Mouse (Mus musculus): ENCODE measurements at regions not wholly inside any gene's neighbourhood (a gene's known extent, or its start where the extent isn't known, plus 50 kb on each side); places are given as distances from the start of the nearest gene placed in this dataset.

DNA sequence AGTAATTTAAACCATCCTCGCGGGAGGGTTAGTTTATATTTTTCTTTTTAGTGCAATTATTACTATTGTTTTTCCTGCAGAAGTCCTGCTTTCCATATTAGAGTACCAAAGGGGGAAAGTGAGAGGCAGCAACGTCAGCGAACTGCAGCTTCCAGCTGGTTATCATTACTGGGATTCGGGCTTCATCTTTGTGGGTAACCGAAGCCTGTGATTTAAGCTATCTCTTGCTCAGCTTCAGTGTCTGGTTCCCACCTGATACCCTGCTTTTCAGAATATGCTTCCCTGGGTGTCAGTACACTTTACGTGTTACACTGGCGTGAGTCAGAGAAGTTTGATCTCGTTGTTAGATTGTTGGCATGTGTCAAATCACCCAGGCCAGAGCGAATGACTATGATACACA, 539.3 kb downstream of the Bnc2 start:
- 61% methylated on average over 10 of the region's 10 CpGs for WGBS
- Histone ChIP-seq H3K4me3 (no peak overlapping the region), H3K27ac (peak overlapping the region; percentile 58; the same call in 1 of the 2 replicates), H3K9me3 (replicated peaks) (no peaks in the 10 kb centered on the region), H3K36me3 (no peaks in the 10 kb centered on the region), H3K27me3 (ENCODE audit: low read depth, poor library complexity, severe bottlenecking) (0 out of 2 replicates have a peak, but pooled peaks cover 6% of the 10 kb centered on the region), H3K4me1 (peaks cover 61% of the 10 kb centered on the region)
- DNase-seq (ENCODE audit: low spot score): no peak

DNA sequence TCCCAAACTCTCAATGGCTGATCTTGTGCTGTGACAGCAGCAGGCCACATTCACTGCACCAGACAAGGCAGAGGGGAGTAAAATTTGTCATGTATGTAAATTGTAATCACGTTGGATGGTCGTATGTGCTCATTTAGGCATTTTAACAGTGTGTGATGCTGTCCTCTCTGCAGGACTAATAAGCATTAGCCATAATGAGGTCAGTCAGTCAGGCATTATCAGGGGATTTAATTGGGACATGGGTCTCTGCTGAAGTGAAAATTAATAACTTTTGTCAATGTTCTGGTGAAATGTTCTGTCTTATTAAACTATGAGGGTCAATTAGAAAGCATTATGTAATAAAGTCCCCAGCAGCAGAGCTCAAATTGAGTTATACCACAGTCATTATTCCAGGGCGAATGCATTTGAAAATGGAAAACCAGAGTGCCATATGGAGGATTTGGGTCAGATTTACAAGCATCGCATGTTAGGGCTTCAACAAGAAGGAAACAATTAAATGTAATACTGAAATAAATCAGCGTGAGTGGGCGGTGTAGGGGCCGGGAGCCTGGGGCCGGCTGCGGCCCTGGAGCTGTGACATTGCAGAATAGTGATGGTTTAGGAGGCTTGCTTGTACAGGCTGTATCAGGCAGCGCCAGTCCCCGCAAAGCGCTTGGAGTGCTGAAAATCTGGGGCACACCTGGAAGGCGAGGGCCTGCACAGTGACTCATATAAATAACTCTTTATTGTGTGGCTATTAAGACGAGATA, 537.7 kb downstream of the Bnc2 start:
- 24% methylated on average over 14 of the region's 14 CpGs for WGBS
- H3K27ac ChIP-seq: peak overlapping the region; percentile 39; the same call in 1 of the 2 replicates
- DNase-seq (ENCODE audit: low spot score): peak; percentile 74

GRCm38 (mm10) chr4:84149149-84150050, 525.7 kb downstream of the Bnc2 start:
- H3K27ac ChIP-seq: 0 out of 2 replicates have a peak overlapping the region, but pooled peaks have one; percentile 2
- no peak overlapping the region for H3K4me3 ChIP-seq
- peaks cover 2% of the 10 kb centered on the region; the same call in 1 of the 2 replicates for H3K27me3 ChIP-seq (ENCODE audit: low read depth, poor library complexity, severe bottlenecking)
- peaks cover 27% of the 10 kb centered on the region for H3K4me1 ChIP-seq
- no peak for DNase-seq (ENCODE audit: low spot score)
- H3K36me3 ChIP-seq: no peaks in the 10 kb centered on the region
- WGBS: 86% methylated on average over 13 of the region's 13 CpGs
- no peaks in the 10 kb centered on the region for H3K9me3 ChIP-seq (replicated peaks)

More for the DNA sequence above, 537.7 kb downstream of the Bnc2 start:
- Histone ChIP-seq H3K36me3 (no peaks in the 10 kb centered on the region), H3K9me3 (replicated peaks) (no peaks in the 10 kb centered on the region), H3K27me3 (ENCODE audit: low read depth, poor library complexity, severe bottlenecking) (peaks cover 4% of the 10 kb centered on the region; the same call in 1 of the 2 replicates), H3K4me3 (no peak overlapping the region), H3K4me1 (peaks cover 52% of the 10 kb centered on the region)

GRCm38 (mm10) chr4:84150698-84151097, 524.4 kb downstream of the Bnc2 start:
- H3K9me3 ChIP-seq (replicated peaks): no peaks in the 10 kb centered on the region
- H3K36me3 ChIP-seq: no peaks in the 10 kb centered on the region
- WGBS: 47% methylated on average over 3 of the region's 3 CpGs
- peaks cover 27% of the 10 kb centered on the region for H3K4me1 ChIP-seq
- no peak overlapping the region for H3K4me3 ChIP-seq
- no peak for DNase-seq (ENCODE audit: low spot score)
- peaks cover 15% of the 10 kb centered on the region; the same call in 1 of the 2 replicates for H3K27me3 ChIP-seq (ENCODE audit: low read depth, poor library complexity, severe bottlenecking)
- H3K27ac ChIP-seq: peak overlapping the region; percentile 42; the same call in 1 of the 2 replicates

DNA sequence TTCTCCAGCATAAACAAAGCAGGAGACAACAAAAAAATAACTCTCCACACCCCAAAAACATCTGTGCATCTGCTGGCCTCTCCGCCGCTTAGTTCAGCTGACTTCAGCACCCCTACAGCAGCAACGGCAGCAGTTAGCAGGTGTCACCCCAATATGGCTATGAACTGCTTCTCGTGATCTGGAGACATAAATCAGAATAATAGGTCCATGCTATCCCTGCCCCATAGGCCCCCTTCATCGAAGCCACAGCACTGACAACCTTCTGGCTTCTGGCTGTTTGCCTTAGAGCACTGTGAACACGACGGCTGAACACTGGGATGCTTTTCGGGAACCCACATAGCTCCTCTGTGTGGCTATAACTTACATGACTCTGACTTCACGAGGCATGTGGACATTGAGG, 523.8 kb downstream of the Bnc2 start:
- H3K27ac ChIP-seq: 0 out of 2 replicates have a peak overlapping the region, but pooled peaks have one; percentile 69
- peaks cover 31% of the 10 kb centered on the region for H3K4me1 ChIP-seq

DNA sequence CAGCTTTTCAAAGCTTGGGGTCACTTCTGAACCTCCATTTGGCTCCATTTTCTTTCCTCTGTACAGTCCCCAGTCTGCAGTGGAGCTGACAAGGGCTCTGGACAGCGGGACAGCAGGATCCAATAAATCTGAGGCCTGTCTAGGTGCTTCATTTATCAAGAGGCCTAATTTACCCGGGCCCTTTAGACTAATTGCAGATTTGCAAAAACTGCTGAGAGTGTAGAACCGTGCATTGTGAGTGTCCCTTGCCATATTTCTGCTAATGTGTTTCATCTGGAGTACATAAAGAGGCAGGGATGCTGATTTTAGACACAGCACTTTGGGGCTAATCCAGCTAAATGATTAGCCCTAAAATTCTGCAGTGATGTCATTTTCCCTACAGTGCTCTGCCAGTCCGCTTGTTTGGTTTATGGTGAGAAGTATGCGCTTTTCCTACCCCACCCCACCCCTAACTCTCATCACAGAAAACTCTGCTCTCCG, 523.1 kb downstream of the Bnc2 start:
- DNase-seq (ENCODE audit: low spot score): no peak
- Histone ChIP-seq H3K4me1 (peaks cover 32% of the 10 kb centered on the region), H3K36me3 (no peaks in the 10 kb centered on the region), H3K27me3 (ENCODE audit: low read depth, poor library complexity, severe bottlenecking) (peaks cover 15% of the 10 kb centered on the region; the same call in 1 of the 2 replicates), H3K27ac (peak overlapping the region; percentile 69), H3K9me3 (replicated peaks) (no peaks in the 10 kb centered on the region), H3K4me3 (no peak overlapping the region)
- WGBS: 21% methylated on average over 6 of the region's 6 CpGs

More for the DNA sequence above, 523.8 kb downstream of the Bnc2 start:
- DNase-seq (ENCODE audit: low spot score): no peak
- no peaks in the 10 kb centered on the region for H3K9me3 ChIP-seq (replicated peaks)
- H3K4me3 ChIP-seq: no peak overlapping the region
- H3K36me3 ChIP-seq: no peaks in the 10 kb centered on the region
- WGBS: 64% methylated on average over 9 of the region's 9 CpGs
- peaks cover 15% of the 10 kb centered on the region; the same call in 1 of the 2 replicates for H3K27me3 ChIP-seq (ENCODE audit: low read depth, poor library complexity, severe bottlenecking)

DNA sequence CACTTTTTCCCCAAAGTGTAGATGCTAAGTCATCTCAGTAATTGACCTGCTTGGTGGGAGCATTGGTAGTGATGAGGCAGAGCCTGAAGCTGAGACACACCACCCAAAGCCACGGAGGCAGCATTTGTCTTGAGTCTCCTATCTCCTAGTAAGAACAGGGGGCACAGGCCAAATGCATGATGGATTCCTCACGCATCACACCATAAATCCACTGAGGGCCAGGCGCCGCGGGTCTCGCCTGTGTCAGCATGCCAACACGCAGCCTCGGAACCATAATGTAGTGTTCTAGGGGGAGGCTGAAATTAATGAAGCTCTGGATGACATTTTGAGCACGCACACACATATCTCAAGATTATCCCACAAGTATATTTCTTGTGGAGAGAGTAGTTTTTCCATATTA, 521.5 kb downstream of the Bnc2 start:
- H3K27ac ChIP-seq: no peak overlapping the region
- H3K27me3 ChIP-seq (ENCODE audit: low read depth, poor library complexity, severe bottlenecking): peaks cover 15% of the 10 kb centered on the region; the same call in 1 of the 2 replicates
- H3K4me3 ChIP-seq: no peak overlapping the region
- peaks cover 45% of the 10 kb centered on the region for H3K4me1 ChIP-seq
- H3K36me3 ChIP-seq: no peaks in the 10 kb centered on the region
- no peak for DNase-seq (ENCODE audit: low spot score)
- WGBS: 82% methylated on average over 9 of the region's 9 CpGs
- no peaks in the 10 kb centered on the region for H3K9me3 ChIP-seq (replicated peaks)

- WGBS: 63% methylated on average over 5 of the region's 5 CpGs
- Histone ChIP-seq H3K4me1 (peaks cover 20% of the 10 kb centered on the region), H3K27ac (peak overlapping the region; percentile 57; the same call in 1 of the 2 replicates), H3K27me3 (ENCODE audit: low read depth, poor library complexity, severe bottlenecking) (peaks cover 15% of the 10 kb centered on the region; the same call in 1 of the 2 replicates), H3K4me3 (no peak overlapping the region), H3K9me3 (replicated peaks) (no peaks in the 10 kb centered on the region), H3K36me3 (no peaks in the 10 kb centered on the region)
- no peak for DNase-seq (ENCODE audit: low spot score)
Measured at GRCm38 (mm10) chr4:84157911-84158647, 517.0 kb downstream of the Bnc2 start.

GRCm38 (mm10) chr4:84163362-84163761, 511.7 kb downstream of the Bnc2 start:
- no peaks in the 10 kb centered on the region for H3K36me3 ChIP-seq
- WGBS: 90% methylated on average over 6 of the region's 6 CpGs
- H3K27me3 ChIP-seq (ENCODE audit: low read depth, poor library complexity, severe bottlenecking): no peaks in the 10 kb centered on the region
- DNase-seq (ENCODE audit: low spot score): no peak
- peaks cover 5% of the 10 kb centered on the region for H3K4me1 ChIP-seq
- H3K4me3 ChIP-seq: no peak overlapping the region
- H3K9me3 ChIP-seq (replicated peaks): no peaks in the 10 kb centered on the region
- H3K27ac ChIP-seq: no peak overlapping the region

DNA sequence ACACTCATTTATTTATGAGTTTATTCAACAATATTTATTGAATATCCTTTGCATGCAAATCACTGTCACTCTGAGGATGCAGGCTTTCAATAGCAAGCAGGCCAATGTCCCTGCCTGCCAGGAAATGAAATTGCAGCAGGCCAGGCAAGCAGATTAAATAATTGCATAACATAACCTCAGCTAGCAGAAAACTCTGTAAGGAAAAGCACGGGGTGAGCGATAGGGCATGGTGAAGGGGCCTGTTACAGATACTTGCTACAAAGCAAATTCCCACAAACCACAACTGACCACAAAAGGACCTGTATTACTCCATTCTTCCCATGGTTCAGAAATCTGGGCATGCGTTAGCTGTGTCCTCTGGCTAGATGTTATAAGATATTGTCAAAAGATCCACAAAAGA, 509.8 kb downstream of the Bnc2 start:
- Histone ChIP-seq H3K27ac (no peak overlapping the region), H3K27me3 (ENCODE audit: low read depth, poor library complexity, severe bottlenecking) (no peaks in the 10 kb centered on the region), H3K4me1 (no peaks in the 10 kb centered on the region), H3K36me3 (no peaks in the 10 kb centered on the region), H3K9me3 (replicated peaks) (no peaks in the 10 kb centered on the region), H3K4me3 (no peak overlapping the region)
- WGBS: 91% methylated on average over 3 of the region's 3 CpGs
- DNase-seq (ENCODE audit: low spot score): no peak

DNA sequence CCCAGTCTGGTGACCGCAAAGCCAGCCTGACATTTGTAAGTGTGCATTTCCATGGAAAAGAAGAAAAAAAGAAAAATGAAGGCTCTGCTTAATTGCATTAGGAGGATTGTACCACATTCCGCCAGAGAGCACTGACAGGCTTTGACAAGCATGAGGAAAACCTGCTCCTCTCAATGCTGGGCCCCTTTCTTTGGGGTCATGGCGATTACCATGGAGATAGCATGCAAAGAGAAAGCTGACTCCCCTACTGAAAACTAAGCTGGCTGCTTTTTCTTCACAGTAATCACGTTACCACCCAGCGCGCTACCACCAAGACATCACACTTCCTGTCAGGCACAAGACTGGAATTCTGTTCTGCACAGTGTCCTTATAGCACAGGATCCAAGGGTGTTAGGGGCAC, 502.2 kb downstream of the Bnc2 start:
- no peak overlapping the region for H3K4me3 ChIP-seq
- H3K4me1 ChIP-seq: peaks cover 18% of the 10 kb centered on the region
- no peaks in the 10 kb centered on the region for H3K9me3 ChIP-seq (replicated peaks)
- H3K27me3 ChIP-seq (ENCODE audit: low read depth, poor library complexity, severe bottlenecking): no peaks in the 10 kb centered on the region
- H3K36me3 ChIP-seq: no peaks in the 10 kb centered on the region
- DNase-seq (ENCODE audit: low spot score): no peak
- no peak overlapping the region for H3K27ac ChIP-seq
- 58% methylated on average over 6 of the region's 6 CpGs for WGBS

DNA sequence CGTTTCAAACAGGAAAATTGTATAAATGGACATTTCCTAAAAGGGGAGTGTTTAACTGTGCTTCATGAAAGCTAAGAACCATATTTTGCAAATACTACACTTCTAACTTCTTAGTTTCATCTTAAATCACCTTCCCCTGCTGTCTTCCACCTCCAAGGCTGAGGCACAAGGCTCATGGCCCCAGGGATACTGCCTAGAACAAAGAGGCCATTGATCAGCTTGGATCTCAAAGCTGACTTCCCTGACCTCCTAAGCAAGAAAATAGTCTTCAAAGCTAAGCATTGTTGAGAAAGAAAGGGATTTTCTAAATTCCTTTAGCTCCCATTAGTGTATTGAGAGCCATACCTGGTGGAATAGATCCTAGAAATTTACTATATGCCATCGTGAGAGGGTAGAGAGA, 501.6 kb downstream of the Bnc2 start:
- H3K27ac ChIP-seq: no peak overlapping the region
- 80% methylated on average over 2 of the region's 2 CpGs for WGBS
- no peak overlapping the region for H3K4me3 ChIP-seq
- no peaks in the 10 kb centered on the region for H3K36me3 ChIP-seq
- H3K27me3 ChIP-seq (ENCODE audit: low read depth, poor library complexity, severe bottlenecking): no peaks in the 10 kb centered on the region
- DNase-seq (ENCODE audit: low spot score): no peak
- no peaks in the 10 kb centered on the region for H3K9me3 ChIP-seq (replicated peaks)
- H3K4me1 ChIP-seq: peaks cover 18% of the 10 kb centered on the region
